Mouse (Mus musculus): ENCODE data around the gene Myo5c.

DNA sequence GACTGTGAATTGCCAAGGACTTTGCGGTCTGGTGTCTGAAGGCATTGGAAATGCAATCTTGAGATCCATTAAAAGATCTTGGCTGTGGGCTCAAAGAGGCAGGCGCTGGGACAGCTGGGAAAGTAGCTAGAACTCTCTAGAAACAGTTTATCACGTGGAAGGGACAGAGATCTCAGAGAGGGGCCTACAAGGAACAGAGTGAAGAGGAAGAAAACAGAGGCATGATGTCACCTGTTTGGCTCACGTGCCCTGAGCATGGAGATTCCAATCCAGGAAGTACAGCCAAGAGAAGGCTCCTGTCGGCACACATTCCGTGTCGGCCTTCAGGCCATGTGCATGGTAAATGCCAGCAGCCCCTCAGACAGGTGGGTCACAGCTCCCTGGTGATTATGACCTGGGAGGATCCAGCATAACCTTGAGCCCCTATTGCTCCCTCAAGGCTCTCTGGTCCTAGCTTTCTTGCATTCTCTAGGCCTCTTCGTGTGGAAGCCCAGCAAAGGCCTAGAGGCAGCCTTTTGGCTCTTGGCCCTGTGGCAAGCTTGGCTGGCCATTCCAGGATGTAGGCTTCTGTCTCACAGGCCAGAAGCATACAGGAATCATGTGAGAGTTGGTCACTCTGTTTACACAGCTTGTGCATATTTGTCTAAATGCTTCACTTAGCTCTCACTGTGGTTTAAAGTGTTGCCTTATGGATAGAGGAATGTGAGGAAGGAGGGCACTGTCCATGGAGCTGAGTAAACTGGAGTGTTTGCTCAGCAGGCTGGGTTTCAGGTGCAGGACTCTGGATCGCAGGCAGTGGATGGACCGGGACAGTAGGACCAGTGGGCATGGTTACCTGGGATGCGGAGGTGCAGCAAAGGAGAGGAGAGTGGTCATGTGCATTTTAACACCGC lies 4.8 kb downstream of the Myo5c start:
- no peak for TF ChIP-seq CTCF (IDR thresholded peaks at IDR 0.05; ENCODE audit: low read depth, low read length)
- no peak for TF ChIP-seq POLR2AphosphoS5 (IDR thresholded peaks at IDR 0.05; ENCODE audit: insufficient replicate concordance, low read depth, low read length)
- TF ChIP-seq GATA1 (IDR thresholded peaks at IDR 0.05; ENCODE audit: borderline replicate concordance, low read length) = no peak
